Mouse (Mus musculus) megakaryocyte, embryonic 14.5 days (primary cell): ENCODE measurements around the gene Ptpdc1.

Experiments
- FLI1 ChIP-seq: IDR thresholded peaks from 2 replicates; pipeline ENCODE4 v1.6.1; 2012; ENCODE audit warnings: low read length, inconsistent platforms, mixed read lengths
- GATA1 ChIP-seq: IDR thresholded peaks from 3 replicates; pipeline ENCODE4 v1.6.1; 2012; ENCODE audit warnings: mixed read lengths, low read length, inconsistent platforms, borderline replicate concordance

DNA sequence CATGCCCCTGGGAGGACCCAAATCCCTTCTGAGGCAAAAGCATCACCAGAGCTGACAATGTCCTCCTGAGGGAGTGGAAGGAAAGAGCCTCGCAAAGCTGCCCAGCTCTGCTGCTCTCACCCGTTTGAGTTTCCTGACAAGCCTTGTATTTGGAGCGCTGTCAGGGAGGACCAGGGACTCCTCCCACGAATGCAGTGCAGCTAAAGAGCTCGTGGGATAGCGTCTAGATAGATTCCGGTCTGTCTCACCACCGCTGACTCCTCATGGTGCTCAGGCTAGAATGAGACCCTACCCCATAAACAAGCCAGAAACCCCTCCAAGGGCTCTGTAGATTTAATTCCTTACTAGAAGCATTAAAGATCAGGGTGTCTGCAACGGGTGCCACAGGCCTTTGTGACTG lies 32.3 kb upstream of the Ptpdc1 start:
- TF ChIP-seq GATA1 = no peak
- no peak for TF ChIP-seq FLI1
